Mouse (Mus musculus) spleen, adult 2 months (tissue): ENCODE data around the gene Lypla2.

Experiments used
- CTCF ChIP-seq: fragments of 200-500 bp; IDR thresholded peaks from 2 replicates; pipeline ENCODE4 v1.5.1; 2011; ENCODE audit warnings: mild to moderate bottlenecking, inconsistent platforms; ENCODE audit not compliant: insufficient read depth, insufficient read length, insufficient replicate concordance; ENCODE audit errors: extremely low read depth
- POLR2A ChIP-seq: fragments of 200-500 bp; IDR thresholded peaks from 2 replicates; pipeline ENCODE4 v1.6.1; 2011; ENCODE audit warnings: low read depth, low read length, inconsistent platforms

GRCm38 (mm10) chr4:135926861-135927260, 45.6 kb downstream of the Lypla2 start:
- no peak for TF ChIP-seq CTCF
- TF ChIP-seq POLR2A = no peak
